In the genomic region with DNA sequence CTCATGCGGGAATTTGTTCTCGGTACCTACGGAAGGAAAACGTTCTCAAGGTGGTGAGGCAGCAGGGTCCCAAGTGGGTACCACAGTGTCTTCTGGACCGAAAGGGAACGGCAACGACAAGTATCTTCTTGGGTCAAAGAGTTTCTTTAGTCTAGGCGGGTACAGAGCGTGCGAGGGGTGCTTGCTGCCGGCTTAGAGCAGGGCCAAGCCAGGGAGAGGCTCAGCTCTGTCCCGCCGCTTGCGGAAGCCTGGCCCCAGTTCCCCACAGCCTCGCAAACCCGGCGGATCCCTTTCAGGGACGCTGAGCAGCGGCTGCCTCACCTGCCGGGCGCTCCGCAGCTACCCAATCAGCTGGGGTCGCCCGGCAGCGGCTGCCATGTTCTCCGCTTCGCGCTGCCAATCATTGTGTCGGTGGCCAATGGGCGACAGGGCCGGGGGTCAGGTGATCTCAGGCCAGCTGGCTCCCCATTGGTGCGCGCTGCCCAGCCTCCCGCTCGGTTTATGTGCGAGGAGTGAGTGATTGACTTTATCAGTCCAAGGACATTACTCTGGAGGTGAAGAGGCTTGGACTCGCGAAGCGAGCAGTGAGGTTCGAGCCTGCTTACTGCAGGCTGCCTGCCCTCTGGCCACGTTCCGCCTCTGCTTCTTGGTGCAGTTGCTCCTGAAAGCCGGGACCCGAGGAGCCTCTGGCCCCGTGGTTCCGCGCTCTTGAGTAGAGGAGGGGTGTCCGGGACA, we compare ENCODE assay signal across 8 mouse cellular contexts. TPM values are rescaled to one million over a fixed set of nuclear protein-coding genes. Genes with fewer than 3 reads are reported as not detected.
DNase-seq lines count a peak whose midpoint lies in the region; ATAC-seq lines count a peak whose summit lies in the region.
"Had no signal": no experiment of that assay in that cellular context is flagged by ENCODE, and none has a peak within 500 bp of the region (broad histone marks: within the 10 kb centered on the region; RNA-seq: fewer than 3 reads in every experiment).

No protein-coding gene starts in this region.

- H3K4me2 ChIP-seq in embryonic facial prominence, embryonic 12.5 days (replicated peaks), result peak overlapping the region; percentile 54
- peak overlapping the region; percentile 60 for H3K4me2 ChIP-seq in limb, embryonic 11.5 days (ENCODE audit: low read depth, severe bottlenecking)
- peak overlapping the region; percentile 46 for H3K4me2 ChIP-seq in neural tube, embryonic 14.5 days (ENCODE audit: low read depth, low read length)

- H3K27me3 ChIP-seq in embryonic facial prominence, embryonic 12.5 days, result peaks cover 36% of the 10 kb centered on the region
- peaks cover 7% of the 10 kb centered on the region; the same call in 1 of the 2 replicates for H3K27me3 ChIP-seq in limb, embryonic 11.5 days (ENCODE audit: control insufficient read depth, insufficient read depth, low read length)
- no peaks in the 10 kb centered on the region for H3K27me3 ChIP-seq in neural tube, embryonic 14.5 days (ENCODE audit: control insufficient read depth, insufficient read depth, low read length)

- 19% methylated on average over 48 of the region's 48 CpGs for WGBS in embryonic facial prominence, embryonic 12.5 days
- WGBS in limb, embryonic 11.5 days, result 12% methylated on average over 44 of the region's 48 CpGs
- 18% methylated on average over 48 of the region's 48 CpGs for WGBS in neural tube, embryonic 14.5 days

- intact Hi-C loops in heart, postnatal 10 days (cut with DNase I), result no loop called here

- H3K27ac ChIP-seq in embryonic facial prominence, embryonic 12.5 days, result no peak overlapping the region
- H3K27ac ChIP-seq in limb, embryonic 11.5 days (replicated peaks; ENCODE audit: low read depth, low read length), result no peak overlapping the region
- H3K27ac ChIP-seq in neural tube, embryonic 14.5 days (ENCODE audit: low read depth, low read length), result peak overlapping the region; percentile 67; the same call in 1 of the 2 replicates

- ATAC-seq in embryonic facial prominence, embryonic 12.5 days (ENCODE audit: insufficient number of reproducible peaks, insufficient read depth, low FRiP score, low TSS enrichment), result peak; percentile 94
- ATAC-seq in limb, embryonic 11.5 days (ENCODE audit: insufficient number of reproducible peaks, low FRiP score, low TSS enrichment, low read depth), result peak; percentile 92
- peak; percentile 94 for ATAC-seq in neural tube, embryonic 14.5 days (ENCODE audit: low read depth)

- no peak overlapping the region for H3K9ac ChIP-seq in embryonic facial prominence, embryonic 12.5 days
- peak overlapping the region; percentile 61 for H3K9ac ChIP-seq in limb, embryonic 11.5 days (ENCODE audit: low read length)
- peak overlapping the region; percentile 47 for H3K9ac ChIP-seq in neural tube, embryonic 14.5 days (replicated peaks; ENCODE audit: low read depth, low read length)

- H3K4me3 ChIP-seq in embryonic facial prominence, embryonic 12.5 days, result peak overlapping the region; percentile 37
- H3K4me3 ChIP-seq in limb, embryonic 11.5 days (ENCODE audit: low read depth, low read length), result peak overlapping the region; percentile 43
- peak overlapping the region; percentile 38 for H3K4me3 ChIP-seq in neural tube, embryonic 14.5 days (ENCODE audit: low read depth, low read length)
- H3K4me3 ChIP-seq: erythroblast, embryonic 14.5 days had no signal

- DNase-seq in Muller cell, postnatal 12 days (ENCODE audit: inconsistent ontology term), result peak; percentile 90
- peak; percentile 36 for DNase-seq in adrenal gland, adult 8-10 months
- DNase-seq in heart, postnatal 10 days, result peak; percentile 27 to 35
- DNase-seq in limb, embryonic 11.5 days (ENCODE audit: low spot score), result peak; percentile 82
- no peak for DNase-seq in layer of hippocampus, adult 11-12 months (ENCODE audit: low spot score)

- no peaks in the 10 kb centered on the region for H3K4me1 ChIP-seq in embryonic facial prominence, embryonic 12.5 days
- no peaks in the 10 kb centered on the region for H3K4me1 ChIP-seq in limb, embryonic 11.5 days (ENCODE audit: control insufficient read depth, insufficient read depth, low read length)
- no peaks in the 10 kb centered on the region for H3K4me1 ChIP-seq in neural tube, embryonic 14.5 days (ENCODE audit: control insufficient read depth, insufficient read depth, low read length)

- H3K36me3 ChIP-seq in embryonic facial prominence, embryonic 12.5 days, result no peaks in the 10 kb centered on the region
- H3K36me3 ChIP-seq in limb, embryonic 11.5 days (ENCODE audit: control insufficient read depth, insufficient read depth, low read length), result no peaks in the 10 kb centered on the region
- no peaks in the 10 kb centered on the region for H3K36me3 ChIP-seq in neural tube, embryonic 14.5 days (ENCODE audit: control insufficient read depth, insufficient read depth, low read length)

- H3K9me3 ChIP-seq in embryonic facial prominence, embryonic 12.5 days, result no peaks in the 10 kb centered on the region
- H3K9me3 ChIP-seq in limb, embryonic 11.5 days (ENCODE audit: control insufficient read depth, low read length), result no peaks in the 10 kb centered on the region
- no peaks in the 10 kb centered on the region for H3K9me3 ChIP-seq in neural tube, embryonic 14.5 days (ENCODE audit: control insufficient read depth, low read length)

RNA-seq across cellular contexts. Expression of a gene that starts 7.8 kb away (rescaled TPM):
- total RNA-seq in adrenal gland, adult 8-10 months (2022), result not detected
- polyA plus RNA-seq in embryonic facial prominence, embryonic 12.5 days (2016; fragmentation: Nextera tagmentation; extraction: Ambion mirVana), result 3.2 and 3.4 TPM in 2 replicates
- not detected for total RNA-seq in heart, postnatal 10 days (2021)
- polyA plus RNA-seq in limb, embryonic 11.5 days (2014; fragmentation: Nextera tagmentation; extraction: Ambion mirVana), result 11.1 and 12.6 TPM in 2 replicates
- 16.6 and 17.3 TPM in 2 replicates for polyA plus RNA-seq in neural tube, embryonic 14.5 days (2014; fragmentation: Nextera tagmentation; extraction: Ambion mirVana)
- polyA plus RNA-seq: erythroblast, embryonic 14.5 days had no signal
